Mouse (Mus musculus): Measurements from ENCODE around the gene Ppp1r14a. TPM values are rescaled to one million over a fixed set of nuclear protein-coding genes. Genes with fewer than 3 reads are reported as not detected.
A peak's percentile ranks its signal among the peaks of the same experiment; 100 is the strongest.

The Ppp1r14a gene
- polyA plus RNA-seq, 1 experiment from 2014 or later = 33.9 TPM

GRCm38 (mm10) chr7:29338984-29339679 lies 50.0 kb downstream of the Ppp1r14a start:
- Histone ChIP-seq H3K4me3 (ENCODE audit: low read depth, low read length) (no peak overlapping the region), H3K27me3 (ENCODE audit: control insufficient read depth, insufficient read depth, low read length) (no peaks in the 10 kb centered on the region), H3K27ac (ENCODE audit: low read depth, low read length) (no peak overlapping the region), H3K9me3 (ENCODE audit: control insufficient read depth, low read length) (no peaks in the 10 kb centered on the region), H3K4me2 (replicated peaks; ENCODE audit: low read depth, low read length) (no peak overlapping the region), H3K9ac (ENCODE audit: low read depth, low read length) (no peak overlapping the region), H3K4me1 (replicated peaks; ENCODE audit: control insufficient read depth, insufficient read depth, low read length) (no peaks in the 10 kb centered on the region), H3K36me3 (ENCODE audit: control insufficient read depth, insufficient read depth, low read length) (no peaks in the 10 kb centered on the region)
- DNase-seq (ENCODE audit: low spot score) (no peak), ATAC-seq (ENCODE audit: low FRiP score) (no peak)
- WGBS = 79% methylated on average over 14 of the region's 14 CpGs

- DNase-seq (ENCODE audit: low spot score) (no peak), ATAC-seq (ENCODE audit: low FRiP score) (no peak)
- Histone ChIP-seq H3K9ac (ENCODE audit: low read depth, low read length) (no peak overlapping the region), H3K4me1 (replicated peaks; ENCODE audit: control insufficient read depth, insufficient read depth, low read length) (no peaks in the 10 kb centered on the region), H3K27ac (ENCODE audit: low read depth, low read length) (no peak overlapping the region), H3K36me3 (ENCODE audit: control insufficient read depth, insufficient read depth, low read length) (no peaks in the 10 kb centered on the region), H3K4me2 (replicated peaks; ENCODE audit: low read depth, low read length) (no peak overlapping the region), H3K4me3 (ENCODE audit: low read depth, low read length) (no peak overlapping the region), H3K9me3 (ENCODE audit: control insufficient read depth, low read length) (no peaks in the 10 kb centered on the region), H3K27me3 (ENCODE audit: control insufficient read depth, insufficient read depth, low read length) (no peaks in the 10 kb centered on the region)
- 87% methylated on average over 9 of the region's 9 CpGs for WGBS
Measured at GRCm38 (mm10) chr7:29340247-29340646, 51.1 kb downstream of the Ppp1r14a start.

GRCm38 (mm10) chr7:29340838-29341237 lies 51.7 kb downstream of the Ppp1r14a start:
- Histone ChIP-seq H3K9ac (ENCODE audit: low read depth, low read length) (no peak overlapping the region), H3K27me3 (ENCODE audit: control insufficient read depth, insufficient read depth, low read length) (no peaks in the 10 kb centered on the region), H3K4me3 (ENCODE audit: low read depth, low read length) (no peak overlapping the region), H3K4me2 (replicated peaks; ENCODE audit: low read depth, low read length) (no peak overlapping the region), H3K9me3 (ENCODE audit: control insufficient read depth, low read length) (no peaks in the 10 kb centered on the region), H3K4me1 (replicated peaks; ENCODE audit: control insufficient read depth, insufficient read depth, low read length) (no peaks in the 10 kb centered on the region), H3K27ac (ENCODE audit: low read depth, low read length) (no peak overlapping the region), H3K36me3 (ENCODE audit: control insufficient read depth, insufficient read depth, low read length) (no peaks in the 10 kb centered on the region)
- ATAC-seq (ENCODE audit: low FRiP score) (no peak), DNase-seq (ENCODE audit: low spot score) (no peak)
- WGBS = 92% methylated on average over 8 of the region's 8 CpGs

- no peaks in the 10 kb centered on the region for H3K4me1 ChIP-seq (replicated peaks; ENCODE audit: control insufficient read depth, insufficient read depth, low read length)
- no peak overlapping the region for H3K4me2 ChIP-seq (replicated peaks; ENCODE audit: low read depth, low read length)
- H3K36me3 ChIP-seq (ENCODE audit: control insufficient read depth, insufficient read depth, low read length) = no peaks in the 10 kb centered on the region
- H3K27me3 ChIP-seq (ENCODE audit: control insufficient read depth, insufficient read depth, low read length) = no peaks in the 10 kb centered on the region
- no peak overlapping the region for H3K27ac ChIP-seq (ENCODE audit: low read depth, low read length)
- H3K9ac ChIP-seq (ENCODE audit: low read depth, low read length) = no peak overlapping the region
- no peak overlapping the region for H3K4me3 ChIP-seq (ENCODE audit: low read depth, low read length)
- H3K9me3 ChIP-seq (ENCODE audit: control insufficient read depth, low read length) = no peaks in the 10 kb centered on the region
- ATAC-seq (ENCODE audit: low FRiP score) = no peak
- DNase-seq (ENCODE audit: low spot score) = no peak
- whole genome bisulfite sequencing = 74% methylated on average over 12 of the region's 12 CpGs
Measured at GRCm38 (mm10) chr7:29341722-29342121, 52.6 kb downstream of the Ppp1r14a start.

- Histone ChIP-seq H3K9ac (ENCODE audit: low read depth, low read length) (0 out of 2 replicates have a peak overlapping the region, but pooled peaks have one; percentile 25), H3K4me2 (replicated peaks; ENCODE audit: low read depth, low read length) (no peak overlapping the region), H3K4me3 (ENCODE audit: low read depth, low read length) (no peak overlapping the region), H3K9me3 (ENCODE audit: control insufficient read depth, low read length) (no peaks in the 10 kb centered on the region), H3K4me1 (replicated peaks; ENCODE audit: control insufficient read depth, insufficient read depth, low read length) (no peaks in the 10 kb centered on the region), H3K27ac (ENCODE audit: low read depth, low read length) (no peak overlapping the region), H3K27me3 (ENCODE audit: control insufficient read depth, insufficient read depth, low read length) (no peaks in the 10 kb centered on the region), H3K36me3 (ENCODE audit: control insufficient read depth, insufficient read depth, low read length) (no peaks in the 10 kb centered on the region)
- 62% methylated on average over 8 of the region's 8 CpGs for WGBS
- peak; percentile 41; the same call in 1 of the 2 replicates for ATAC-seq (ENCODE audit: low FRiP score)
- DNase-seq (ENCODE audit: low spot score) = no peak
Measured at GRCm38 (mm10) chr7:29342489-29343092, 53.5 kb downstream of the Ppp1r14a start.

Other genes with a start within 250 kb of the Ppp1r14a start
- 1.1 and 1.5 TPM in 2 replicates for gene Ryr1, start 164.1 kb upstream of the Ppp1r14a start, polyA plus RNA-seq (2014; fragmentation: Nextera tagmentation; extraction: Ambion mirVana)
- 0.28 and 0.52 TPM in 2 replicates for gene Rasgrp4, start 154.5 kb upstream of the Ppp1r14a start, polyA plus RNA-seq (2014; fragmentation: Nextera tagmentation; extraction: Ambion mirVana)
- gene Fam98c, start 133.1 kb upstream of the Ppp1r14a start, polyA plus RNA-seq (2014; fragmentation: Nextera tagmentation; extraction: Ambion mirVana) = 14.8 and 16.5 TPM in 2 replicates
- 0.45 and 0.69 TPM in 2 replicates for gene Ggn, start 119.1 kb upstream of the Ppp1r14a start, polyA plus RNA-seq (2014; fragmentation: Nextera tagmentation; extraction: Ambion mirVana)
- gene Spred3, start 118.9 kb upstream of the Ppp1r14a start, polyA plus RNA-seq (2014; fragmentation: Nextera tagmentation; extraction: Ambion mirVana) = 4.6 and 6.5 TPM in 2 replicates
- 338 and 343 TPM in 2 replicates for gene Psmd8, start 108.6 kb upstream of the Ppp1r14a start, polyA plus RNA-seq (2014; fragmentation: Nextera tagmentation; extraction: Ambion mirVana)
- 0.51 and 0.59 TPM in 2 replicates for gene Catsperg1, start 75.3 kb upstream of the Ppp1r14a start, polyA plus RNA-seq (2014; fragmentation: Nextera tagmentation; extraction: Ambion mirVana)
- gene Kcnk6, start 56.8 kb upstream of the Ppp1r14a start, polyA plus RNA-seq (2014; fragmentation: Nextera tagmentation; extraction: Ambion mirVana) = 0.32 TPM in 2 replicates
- 88.4 and 91.8 TPM in 2 replicates for gene Yif1b, start 51.0 kb upstream of the Ppp1r14a start, polyA plus RNA-seq (2014; fragmentation: Nextera tagmentation; extraction: Ambion mirVana)
- gene 2200002D01Rik, start 40.8 kb upstream of the Ppp1r14a start, polyA plus RNA-seq (2014; fragmentation: Nextera tagmentation; extraction: Ambion mirVana) = 2.5 and 2.7 TPM in 2 replicates
- gene Spint2, start 7.4 kb upstream of the Ppp1r14a start, polyA plus RNA-seq (2014; fragmentation: Nextera tagmentation; extraction: Ambion mirVana) = 37.5 and 43.4 TPM in 2 replicates
- 60.9 and 73.6 TPM in 2 replicates for gene Dpf1, start 14.6 kb downstream of the Ppp1r14a start, polyA plus RNA-seq (2014; fragmentation: Nextera tagmentation; extraction: Ambion mirVana)
- 6.1 and 11.2 TPM in 2 replicates for gene Sipa1l3, start 229.3 kb downstream of the Ppp1r14a start, polyA plus RNA-seq (2014; fragmentation: Nextera tagmentation; extraction: Ambion mirVana)